Mouse (Mus musculus): ENCODE data around the gene Tiam2. TPM values are rescaled to one million over a fixed set of nuclear protein-coding genes. Genes with fewer than 3 reads are reported as not detected.

Tiam2 gene
- polyA plus RNA-seq, 1 experiment from 2014 or later, result 51.0 TPM

DNA sequence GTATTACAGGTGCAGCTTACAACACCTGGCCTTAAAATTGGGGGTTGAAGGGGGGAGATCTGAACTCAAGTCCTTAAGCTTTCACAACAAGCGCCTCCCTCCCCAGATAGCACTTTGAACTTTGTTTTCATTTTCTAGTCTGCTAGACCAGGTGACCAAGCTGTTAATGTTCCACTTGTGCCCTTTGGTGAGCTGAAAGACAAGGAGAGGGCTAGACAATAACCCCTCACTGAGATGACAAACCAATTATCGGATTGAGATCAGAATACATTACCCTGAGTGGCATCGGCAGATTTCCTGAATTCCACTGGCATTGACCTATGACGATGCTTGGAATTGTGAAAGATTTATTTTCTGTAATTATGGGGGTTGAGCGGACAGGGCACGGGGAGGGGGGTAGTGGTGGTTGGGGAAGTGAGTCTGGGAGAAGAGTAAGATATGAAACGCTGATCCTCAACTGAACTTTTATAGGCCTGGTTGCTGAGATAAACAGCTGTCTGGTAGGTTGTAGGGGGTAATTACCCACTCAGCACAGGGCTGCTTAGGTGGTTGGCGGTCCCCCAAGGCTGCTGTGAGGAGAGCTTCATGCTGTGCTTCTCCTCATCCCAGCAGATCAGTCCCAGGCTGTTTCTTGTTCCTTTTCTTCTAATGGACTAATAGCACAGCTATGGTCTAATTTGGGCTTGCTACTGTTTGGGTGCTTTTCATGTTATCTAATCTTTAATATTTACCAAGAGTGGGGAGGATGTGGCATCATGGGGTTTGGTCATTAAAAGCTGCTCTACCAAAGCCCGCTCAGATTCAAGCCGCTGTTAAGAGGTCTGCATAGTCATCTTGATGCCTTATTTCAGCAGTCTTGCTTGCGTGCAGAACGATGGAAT lies 161.6 kb downstream of the Tiam2 start:
- peak; percentile 56; the same call in 1 of the 2 replicates for ATAC-seq
- Histone ChIP-seq H3K27ac (no peak overlapping the region), H3K4me2 (no peak overlapping the region), H3K4me3 (no peak overlapping the region), H3K36me3 (ENCODE audit: poor library complexity, severe bottlenecking) (peaks cover 6% of the 10 kb centered on the region; the same call in 1 of the 2 replicates), H3K4me1 (peaks cover 10% of the 10 kb centered on the region), H3K9me3 (replicated peaks) (no peaks in the 10 kb centered on the region), H3K9ac (no peak overlapping the region), H3K27me3 (no peaks in the 10 kb centered on the region)
- 55% methylated on average over 12 of the region's 12 CpGs for WGBS

DNA sequence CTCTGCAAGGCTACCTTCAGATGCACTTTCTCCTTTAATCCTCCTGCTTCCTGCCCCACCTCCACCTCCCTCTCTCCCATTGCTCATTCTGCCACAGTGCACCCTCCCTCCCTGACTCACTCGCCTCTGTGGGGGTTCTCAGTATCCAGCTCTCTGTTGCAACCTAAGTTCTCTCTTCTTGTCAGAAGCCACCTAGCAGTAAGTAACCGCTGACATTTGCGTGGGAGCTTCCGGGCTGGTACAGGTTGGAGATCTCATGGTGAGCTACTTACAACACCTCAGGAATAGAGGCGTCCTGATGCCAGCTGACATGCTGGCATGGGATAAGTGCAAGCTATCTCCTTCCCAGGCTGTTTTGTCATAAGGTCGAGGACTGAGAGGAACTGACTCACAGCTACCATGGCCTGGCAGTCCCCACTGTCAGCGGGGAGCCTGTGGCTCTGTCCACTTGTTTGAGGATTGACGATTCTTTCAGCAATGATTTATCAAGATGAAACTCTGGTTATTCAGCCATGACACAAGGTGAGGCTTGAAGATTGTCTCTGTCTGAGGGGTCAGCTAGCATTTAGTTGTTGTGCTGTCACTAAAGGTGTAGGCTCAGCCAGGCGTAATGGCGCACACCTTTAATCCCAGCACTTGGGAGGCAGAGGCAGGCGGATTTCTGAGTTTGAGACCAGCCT lies 164.0 kb downstream of the Tiam2 start:
- Histone ChIP-seq H3K9me3 (replicated peaks) (no peaks in the 10 kb centered on the region), H3K4me2 (no peak overlapping the region), H3K4me3 (no peak overlapping the region), H3K36me3 (ENCODE audit: poor library complexity, severe bottlenecking) (peaks cover 6% of the 10 kb centered on the region; the same call in 1 of the 2 replicates), H3K27me3 (no peaks in the 10 kb centered on the region), H3K9ac (no peak overlapping the region), H3K4me1 (peaks cover 9% of the 10 kb centered on the region), H3K27ac (no peak overlapping the region)
- WGBS, result 81% methylated on average over 11 of the region's 11 CpGs
- no peak for ATAC-seq

DNA sequence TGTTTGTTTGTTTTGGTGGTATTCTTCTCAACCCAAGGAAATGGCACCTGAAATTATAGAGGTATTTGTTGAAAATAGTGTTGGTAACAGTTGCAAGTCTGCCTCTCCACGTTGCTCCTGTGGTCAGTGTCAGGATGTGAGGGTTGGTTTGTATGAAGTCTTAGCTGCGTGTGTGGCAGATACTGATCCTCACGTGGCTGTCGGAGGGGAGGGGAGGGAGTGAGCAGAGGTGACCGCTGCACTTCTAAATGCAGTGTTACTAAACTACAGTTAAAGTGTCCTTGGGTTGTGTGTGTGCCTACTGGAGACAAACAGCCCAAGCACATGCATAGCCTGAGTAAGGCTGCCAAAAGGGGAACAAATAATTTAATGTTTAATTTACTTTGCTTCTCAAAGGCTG lies 164.7 kb downstream of the Tiam2 start:
- Histone ChIP-seq H3K9ac (no peak overlapping the region), H3K36me3 (ENCODE audit: poor library complexity, severe bottlenecking) (peaks cover 6% of the 10 kb centered on the region; the same call in 1 of the 2 replicates), H3K4me2 (no peak overlapping the region), H3K4me3 (no peak overlapping the region), H3K9me3 (replicated peaks) (no peaks in the 10 kb centered on the region), H3K4me1 (peaks cover 9% of the 10 kb centered on the region), H3K27ac (no peak overlapping the region), H3K27me3 (no peaks in the 10 kb centered on the region)
- WGBS, result 82% methylated on average over 5 of the region's 5 CpGs
- no peak for ATAC-seq

DNA sequence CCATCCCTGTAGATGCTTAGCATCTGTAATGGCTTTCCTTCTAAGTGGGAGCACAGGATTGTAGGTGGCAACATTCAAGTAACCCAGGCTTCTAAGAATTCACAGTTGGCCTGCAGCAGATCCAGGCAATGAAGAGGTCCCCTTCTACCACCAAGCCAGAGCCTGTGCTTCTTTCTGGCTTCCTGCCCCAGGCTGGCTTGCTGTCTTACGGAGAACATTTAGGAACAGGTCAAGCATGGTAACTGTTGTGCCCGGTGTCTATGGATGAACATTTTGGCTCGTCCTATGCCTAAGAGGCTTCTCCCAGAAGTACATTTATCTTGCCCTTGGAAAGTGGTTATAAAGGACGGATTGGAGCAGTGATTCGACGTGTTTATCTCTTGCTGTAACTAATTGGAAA lies 165.3 kb downstream of the Tiam2 start:
- Histone ChIP-seq H3K9ac (no peak overlapping the region), H3K27me3 (no peaks in the 10 kb centered on the region), H3K4me1 (peaks cover 9% of the 10 kb centered on the region), H3K9me3 (replicated peaks) (no peaks in the 10 kb centered on the region), H3K4me2 (no peak overlapping the region), H3K27ac (no peak overlapping the region), H3K4me3 (no peak overlapping the region), H3K36me3 (ENCODE audit: poor library complexity, severe bottlenecking) (peaks cover 6% of the 10 kb centered on the region; the same call in 1 of the 2 replicates)
- no peak for ATAC-seq
- WGBS, result 88% methylated on average over 6 of the region's 6 CpGs

DNA sequence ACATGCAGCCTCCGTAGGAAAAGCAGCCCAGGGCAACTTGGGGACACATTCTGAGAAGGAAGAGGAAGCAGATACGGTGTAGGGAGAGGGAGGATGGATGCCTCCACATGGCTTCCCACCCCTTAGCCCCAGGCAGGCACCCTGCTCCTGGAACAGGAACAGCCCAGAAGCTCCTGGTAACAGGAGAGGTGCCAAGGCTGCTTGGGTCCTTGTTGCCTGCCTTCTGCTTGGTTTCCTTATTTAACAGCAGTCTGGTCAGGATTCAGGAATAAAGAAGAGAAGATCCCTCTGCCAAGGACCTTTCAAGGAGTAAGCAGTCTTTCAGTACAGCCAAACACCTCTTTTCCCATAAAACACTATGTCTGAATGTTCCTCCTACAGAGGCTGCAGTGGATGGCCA lies 169.2 kb downstream of the Tiam2 start:
- Histone ChIP-seq H3K27ac (no peak overlapping the region), H3K36me3 (ENCODE audit: poor library complexity, severe bottlenecking) (no peaks in the 10 kb centered on the region), H3K4me1 (no peaks in the 10 kb centered on the region), H3K4me2 (no peak overlapping the region), H3K9ac (no peak overlapping the region), H3K27me3 (no peaks in the 10 kb centered on the region), H3K9me3 (replicated peaks) (no peaks in the 10 kb centered on the region), H3K4me3 (no peak overlapping the region)
- WGBS, result 88% methylated on average over 2 of the region's 2 CpGs
- no peak for ATAC-seq

DNA sequence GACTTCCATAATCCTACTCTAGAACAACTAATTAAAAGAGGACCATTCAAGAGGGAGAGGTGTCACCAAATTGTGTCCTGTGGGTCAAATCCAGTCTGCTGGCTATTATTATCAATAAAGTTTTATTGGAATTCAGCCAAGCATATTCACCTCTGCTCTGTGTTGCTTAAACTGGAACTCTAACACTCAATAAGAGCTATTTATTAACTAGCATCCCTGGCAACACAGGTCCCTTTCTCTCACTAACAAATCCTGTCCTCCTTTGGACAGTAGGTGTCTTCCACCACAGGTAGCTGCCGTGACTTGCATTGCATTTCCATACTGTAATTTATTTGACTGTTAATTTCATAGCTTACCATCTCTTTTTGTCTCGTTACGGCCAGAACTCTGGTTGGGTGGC lies 169.7 kb downstream of the Tiam2 start:
- H3K4me2 ChIP-seq, result no peak overlapping the region
- no peaks in the 10 kb centered on the region for H3K27me3 ChIP-seq
- no peak overlapping the region for H3K9ac ChIP-seq
- H3K36me3 ChIP-seq (ENCODE audit: poor library complexity, severe bottlenecking), result no peaks in the 10 kb centered on the region
- no peak overlapping the region for H3K27ac ChIP-seq
- H3K9me3 ChIP-seq (replicated peaks), result no peaks in the 10 kb centered on the region
- 84% methylated on average over 3 of the region's 3 CpGs for WGBS
- ATAC-seq, result no peak
- H3K4me1 ChIP-seq, result no peaks in the 10 kb centered on the region
- H3K4me3 ChIP-seq, result no peak overlapping the region

DNA sequence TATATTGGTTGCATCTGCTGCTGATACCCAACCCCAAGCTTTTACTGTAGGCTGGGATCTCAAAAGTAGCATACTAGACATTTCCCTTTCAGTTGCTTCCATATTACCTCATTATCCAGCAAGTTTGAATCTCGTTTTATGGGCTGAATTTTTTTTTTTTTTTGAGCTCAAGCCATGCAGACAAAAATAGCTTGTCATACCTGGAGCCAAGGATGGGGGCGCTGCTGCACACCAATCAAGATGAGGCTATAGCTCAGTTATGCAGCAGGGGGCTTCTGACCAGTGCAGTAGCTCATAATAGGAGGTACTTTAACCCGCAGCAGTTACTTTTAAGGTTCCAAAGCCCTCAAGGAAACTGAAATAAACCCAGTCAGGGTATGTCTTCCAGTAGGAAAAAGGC lies 171.7 kb downstream of the Tiam2 start:
- H3K27me3 ChIP-seq, result no peaks in the 10 kb centered on the region
- no peak overlapping the region for H3K4me2 ChIP-seq
- H3K36me3 ChIP-seq (ENCODE audit: poor library complexity, severe bottlenecking), result 0 out of 2 replicates have a peak, but pooled peaks cover 5% of the 10 kb centered on the region
- no peak overlapping the region for H3K9ac ChIP-seq
- no peak overlapping the region for H3K27ac ChIP-seq
- H3K4me1 ChIP-seq, result no peaks in the 10 kb centered on the region
- ATAC-seq, result no peak
- H3K9me3 ChIP-seq (replicated peaks), result no peaks in the 10 kb centered on the region
- H3K4me3 ChIP-seq, result no peak overlapping the region
- WGBS, result 19% methylated on average over 3 of the region's 3 CpGs

DNA sequence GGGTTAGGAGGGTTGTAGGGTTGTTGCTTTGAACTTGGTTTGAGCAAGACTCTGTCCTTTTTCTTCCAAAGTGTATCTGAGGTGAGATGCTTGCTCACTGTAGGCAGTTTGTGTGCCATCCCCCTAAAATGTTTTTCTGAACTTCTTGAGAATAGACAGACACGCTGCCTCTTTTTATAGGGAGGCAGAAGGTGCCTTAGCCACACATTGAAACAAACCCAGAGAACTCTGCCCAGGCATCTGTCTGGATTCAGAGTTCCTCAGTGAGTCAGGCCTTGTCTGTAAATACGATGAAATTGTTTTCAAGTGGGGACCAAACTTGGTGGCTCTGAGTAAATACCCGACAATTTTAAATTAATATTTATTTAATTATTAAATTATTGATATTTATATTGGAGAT lies 172.2 kb downstream of the Tiam2 start:
- no peaks in the 10 kb centered on the region for H3K9me3 ChIP-seq (replicated peaks)
- no peaks in the 10 kb centered on the region for H3K27me3 ChIP-seq
- H3K27ac ChIP-seq, result no peak overlapping the region
- H3K9ac ChIP-seq, result no peak overlapping the region
- ATAC-seq, result no peak
- H3K4me3 ChIP-seq, result no peak overlapping the region
- H3K4me2 ChIP-seq, result no peak overlapping the region
- WGBS, result 93% methylated on average over 3 of the region's 3 CpGs
- no peaks in the 10 kb centered on the region for H3K4me1 ChIP-seq
- 0 out of 2 replicates have a peak, but pooled peaks cover 9% of the 10 kb centered on the region for H3K36me3 ChIP-seq (ENCODE audit: poor library complexity, severe bottlenecking)

DNA sequence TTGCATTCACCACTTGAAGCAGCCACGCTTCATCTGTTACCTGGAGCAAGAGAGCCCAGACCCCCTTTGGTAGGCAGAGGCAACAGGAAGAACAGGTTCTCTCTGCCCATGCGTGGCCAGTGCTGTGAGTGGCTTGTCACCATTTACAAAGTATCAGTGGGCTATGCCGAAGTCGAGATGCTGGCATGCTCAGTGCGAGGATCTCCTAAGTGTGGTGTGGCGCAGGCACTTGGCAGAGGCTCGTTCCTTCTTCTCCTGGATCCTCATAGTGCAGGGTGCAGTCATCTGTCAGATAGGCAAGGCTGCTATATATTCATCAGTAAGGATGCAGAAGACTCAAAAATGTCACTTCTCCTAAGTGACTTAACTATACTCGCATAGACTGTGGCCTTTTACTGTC lies 173.1 kb downstream of the Tiam2 start:
- Histone ChIP-seq H3K9ac (no peak overlapping the region), H3K36me3 (ENCODE audit: poor library complexity, severe bottlenecking) (0 out of 2 replicates have a peak, but pooled peaks cover 9% of the 10 kb centered on the region), H3K4me1 (no peaks in the 10 kb centered on the region), H3K9me3 (replicated peaks) (no peaks in the 10 kb centered on the region), H3K4me2 (no peak overlapping the region), H3K4me3 (no peak overlapping the region), H3K27me3 (no peaks in the 10 kb centered on the region), H3K27ac (no peak overlapping the region)
- 94% methylated on average over 8 of the region's 8 CpGs for WGBS
- ATAC-seq, result no peak

DNA sequence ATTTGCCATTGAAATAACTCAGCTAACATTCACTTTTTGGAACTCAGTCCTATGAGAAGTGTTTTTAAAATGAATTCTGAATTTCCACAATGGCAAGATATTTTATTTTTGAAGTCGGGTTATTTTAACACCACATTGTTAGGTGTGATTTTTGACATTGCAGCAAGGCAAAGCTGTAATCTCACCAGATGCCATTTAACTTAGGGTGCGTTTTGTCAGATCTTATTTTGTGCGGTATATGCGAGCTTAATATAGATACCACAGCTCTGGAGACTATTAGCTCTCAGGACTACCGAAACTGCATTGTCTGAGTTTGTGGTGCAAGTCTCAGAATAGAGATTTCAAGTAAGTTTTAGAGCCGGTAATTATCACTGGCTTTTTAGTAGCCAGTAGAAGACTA lies 173.7 kb downstream of the Tiam2 start:
- Histone ChIP-seq H3K36me3 (ENCODE audit: poor library complexity, severe bottlenecking) (0 out of 2 replicates have a peak, but pooled peaks cover 9% of the 10 kb centered on the region), H3K27me3 (no peaks in the 10 kb centered on the region), H3K4me3 (no peak overlapping the region), H3K4me2 (no peak overlapping the region), H3K4me1 (no peaks in the 10 kb centered on the region), H3K9me3 (replicated peaks) (no peaks in the 10 kb centered on the region), H3K27ac (no peak overlapping the region), H3K9ac (no peak overlapping the region)
- no peak for ATAC-seq
- WGBS, result 90% methylated on average over 6 of the region's 6 CpGs

DNA sequence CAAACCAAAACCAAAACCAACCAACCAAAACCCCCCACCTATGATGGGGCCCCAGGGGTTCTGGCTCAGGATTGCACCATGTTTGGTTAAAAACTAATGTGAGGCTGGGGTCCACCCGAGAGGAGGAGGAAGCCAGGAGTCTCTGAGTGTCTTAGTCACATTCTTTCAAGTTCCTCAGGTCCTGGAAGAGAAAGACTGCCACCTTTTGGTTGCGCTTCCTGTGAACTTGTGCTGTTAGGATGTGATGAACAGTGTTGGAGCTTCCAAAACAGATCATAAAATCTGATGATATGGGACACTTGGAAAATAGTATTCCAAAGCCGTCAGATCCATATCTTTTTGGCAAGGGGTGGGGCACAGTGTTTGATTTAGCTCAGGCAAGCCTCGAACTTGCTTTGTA lies 174.6 kb downstream of the Tiam2 start:
- Histone ChIP-seq H3K9ac (no peak overlapping the region), H3K4me3 (no peak overlapping the region), H3K27ac (no peak overlapping the region), H3K4me2 (no peak overlapping the region), H3K27me3 (no peaks in the 10 kb centered on the region), H3K4me1 (no peaks in the 10 kb centered on the region), H3K9me3 (replicated peaks) (no peaks in the 10 kb centered on the region), H3K36me3 (ENCODE audit: poor library complexity, severe bottlenecking) (0 out of 2 replicates have a peak, but pooled peaks cover 9% of the 10 kb centered on the region)
- ATAC-seq, result no peak
- 86% methylated on average over 4 of the region's 4 CpGs for WGBS

DNA sequence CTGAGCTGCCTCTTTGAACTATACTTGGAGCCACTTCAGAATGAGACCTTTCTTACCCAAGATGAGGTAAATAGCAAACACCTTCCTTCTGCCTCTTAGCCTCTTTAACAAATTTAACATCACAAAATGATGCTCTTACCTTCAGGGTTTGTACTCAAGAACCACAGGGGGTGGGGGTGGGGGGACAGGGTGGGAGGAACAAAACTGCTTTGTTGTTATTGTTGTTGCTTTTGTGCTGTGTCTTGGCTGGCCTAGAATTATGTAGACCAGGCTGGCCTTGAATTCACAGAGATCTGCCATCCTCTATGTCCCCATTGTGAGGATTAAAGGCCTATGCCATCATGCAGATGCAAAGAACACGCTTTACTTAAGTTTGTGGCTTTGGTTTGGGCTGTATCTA lies 179.3 kb downstream of the Tiam2 start:
- ATAC-seq, result no peak
- H3K4me3 ChIP-seq, result no peak overlapping the region
- WGBS, result 90% methylated on average over 1 of the region's 1 CpGs
- 0 out of 2 replicates have a peak, but pooled peaks cover 17% of the 10 kb centered on the region for H3K36me3 ChIP-seq (ENCODE audit: poor library complexity, severe bottlenecking)
- no peaks in the 10 kb centered on the region for H3K27me3 ChIP-seq
- no peak overlapping the region for H3K4me2 ChIP-seq
- H3K4me1 ChIP-seq, result no peaks in the 10 kb centered on the region
- no peak overlapping the region for H3K9ac ChIP-seq
- no peak overlapping the region for H3K27ac ChIP-seq
- H3K9me3 ChIP-seq (replicated peaks), result no peaks in the 10 kb centered on the region

Measured in forebrain, embryonic 13.5 days (tissue).